Mouse (Mus musculus): ENCODE results near the gene Fbxl16. TPM values are rescaled to one million over a fixed set of nuclear protein-coding genes. Genes with fewer than 3 reads are reported as not detected.

The Fbxl16 gene
- polyA plus RNA-seq (2015; fragmentation: Illumina TruSeq; extraction: RNeasy Lipid Tissue Mini Kit (QIAGEN cat#74804); ENCODE audit: insufficient read depth, low replicate concordance): 0.46 TPM

DNA sequence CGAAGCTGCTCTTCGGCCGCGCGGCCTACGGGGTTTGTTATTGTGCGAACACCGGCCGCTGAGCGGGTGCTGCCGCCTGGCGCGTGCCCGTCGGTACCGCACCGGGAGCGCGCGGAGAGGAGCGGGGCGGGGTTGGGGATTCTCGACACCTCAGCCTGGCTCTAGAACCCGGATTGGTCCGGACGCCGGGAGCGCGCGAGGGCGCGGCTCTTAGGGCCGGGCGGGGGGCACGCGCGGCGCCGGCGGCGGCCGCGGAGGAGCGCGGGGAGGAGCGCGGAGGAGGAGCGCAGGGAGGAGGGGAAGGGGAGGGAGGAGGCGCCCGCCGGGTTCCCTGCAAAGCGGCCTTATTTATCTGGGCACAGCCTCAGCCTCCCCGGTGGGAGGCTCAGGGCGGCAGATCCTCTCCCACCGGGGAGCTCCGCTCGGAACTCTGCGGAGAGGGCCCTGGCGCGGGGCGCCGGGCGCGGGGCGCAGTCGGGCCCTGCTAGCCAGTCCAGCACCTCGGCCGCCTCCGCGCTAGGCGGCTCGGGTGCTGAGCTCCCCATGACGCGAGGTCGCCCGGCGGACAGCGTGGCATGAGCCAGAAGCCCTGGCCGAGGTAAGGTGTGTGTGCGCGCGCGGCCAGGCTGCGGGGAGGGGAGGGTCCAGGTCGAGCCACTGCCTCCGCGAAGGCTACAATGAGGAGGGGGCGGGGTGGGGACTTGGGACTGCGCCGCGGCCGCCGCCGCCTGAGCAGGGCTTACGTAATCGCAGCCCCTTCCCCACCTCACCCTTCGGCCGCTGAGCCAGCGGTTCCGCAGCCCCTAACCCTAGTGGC is at the start of gene Fbxl16:
Gene Fbxl16, plus strand, starts transcription at position 297 of the 817 bp plus-strand sequence.

DNA sequence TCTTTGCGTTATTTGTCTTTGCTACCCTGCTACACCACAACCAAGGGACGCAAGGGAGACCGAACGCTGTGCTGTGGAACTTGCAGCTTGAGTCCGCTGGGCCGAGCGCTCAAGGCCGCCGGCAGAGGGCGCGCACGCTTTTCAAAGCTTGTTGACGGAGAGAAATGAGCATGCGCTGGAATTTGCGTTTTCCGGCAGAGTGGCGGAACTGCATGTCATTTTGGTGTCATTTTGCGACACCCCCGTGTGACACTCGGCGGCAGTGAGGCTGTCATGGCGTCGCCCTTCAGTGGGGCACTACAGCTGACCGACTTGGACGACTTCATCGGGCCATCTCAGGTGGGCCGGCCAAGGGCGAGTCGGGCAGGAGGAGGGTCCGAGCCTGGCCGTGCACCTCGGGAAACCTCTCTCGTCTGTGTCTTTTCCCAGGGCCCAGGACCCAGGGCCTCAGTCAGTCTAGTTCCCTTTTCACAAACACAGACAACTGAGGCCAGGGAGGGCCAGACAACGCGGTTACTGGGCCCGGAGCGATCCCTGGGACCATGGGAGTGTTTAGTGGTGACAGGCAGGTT is 35.2 kb upstream of the Fbxl16 start, which contains the start of gene Narfl:
Gene Narfl, plus strand, starts transcription at position 228 of the 572 bp plus-strand sequence.

DNA sequence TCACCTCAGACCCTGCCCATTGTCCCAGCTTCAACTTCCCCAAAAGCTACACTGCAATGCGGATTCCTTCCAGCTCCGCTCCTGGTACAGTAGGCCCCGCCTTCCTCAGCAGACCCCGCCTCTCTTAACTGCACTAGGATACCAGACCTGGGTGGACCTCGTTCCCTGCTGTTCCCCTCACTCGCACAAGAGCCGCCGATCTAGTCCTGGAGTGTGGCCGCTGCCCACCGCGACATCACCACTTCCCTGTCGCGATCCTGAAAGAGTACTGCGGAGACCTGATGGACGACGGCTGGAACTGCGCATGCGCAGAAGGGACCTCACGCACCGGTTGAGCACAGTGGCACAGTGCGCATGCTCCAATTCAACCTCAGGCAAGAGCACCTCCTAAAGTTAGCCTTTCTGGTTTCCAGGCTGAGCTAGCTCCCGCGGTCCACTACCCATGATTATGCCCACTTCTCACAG is 23.6 kb upstream of the Fbxl16 start, which contains the start of gene Haghl:
Gene Haghl, minus strand, starts transcription at position 393 of the 465 bp plus-strand sequence.

DNA sequence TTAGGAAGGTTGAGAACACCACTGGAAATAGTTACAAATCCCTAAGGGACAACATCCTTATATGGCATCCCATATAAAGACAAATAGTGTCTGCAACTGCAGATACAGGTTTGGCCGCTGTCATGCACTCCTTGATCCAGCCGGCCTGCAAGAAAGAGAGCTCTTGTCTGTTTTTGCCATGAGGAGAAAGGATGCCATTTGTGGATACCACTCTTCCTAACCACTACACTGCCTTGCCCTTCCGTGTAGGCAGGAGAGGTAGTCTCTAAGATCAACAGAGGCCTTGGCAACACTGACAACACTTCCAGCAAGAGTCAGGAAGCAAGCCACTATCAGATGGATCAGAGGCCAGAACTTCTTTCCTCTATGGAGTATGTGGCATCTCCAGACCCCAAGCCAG is 22.6 kb upstream of the Fbxl16 start, which contains the start of gene Ccdc78:
Gene Ccdc78, plus strand, starts transcription at position 301 of the 400 bp plus-strand sequence.

DNA sequence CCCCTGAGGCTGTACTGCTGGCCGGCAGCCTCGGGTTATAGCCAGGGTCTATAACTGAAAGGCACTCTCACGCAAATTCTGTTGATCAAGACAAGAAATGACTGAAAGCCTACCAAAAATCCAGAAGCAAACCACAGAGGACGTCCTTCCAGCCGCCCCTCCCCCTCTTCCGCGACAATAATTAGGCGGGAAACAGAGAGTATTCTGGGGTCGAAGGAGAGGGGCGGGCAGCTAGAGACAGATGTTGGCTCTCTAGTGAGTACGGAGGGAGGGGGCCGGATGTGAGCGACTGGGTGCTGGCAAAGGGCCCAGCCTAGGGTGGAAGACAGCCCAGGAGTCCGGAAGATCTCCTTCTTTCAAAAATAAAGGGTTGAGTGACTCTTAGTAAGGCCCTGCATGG is 16.3 kb upstream of the Fbxl16 start, which contains the start of gene Fam173a:
Gene Fam173a, minus strand, starts transcription at position 287 of the 400 bp plus-strand sequence.

DNA sequence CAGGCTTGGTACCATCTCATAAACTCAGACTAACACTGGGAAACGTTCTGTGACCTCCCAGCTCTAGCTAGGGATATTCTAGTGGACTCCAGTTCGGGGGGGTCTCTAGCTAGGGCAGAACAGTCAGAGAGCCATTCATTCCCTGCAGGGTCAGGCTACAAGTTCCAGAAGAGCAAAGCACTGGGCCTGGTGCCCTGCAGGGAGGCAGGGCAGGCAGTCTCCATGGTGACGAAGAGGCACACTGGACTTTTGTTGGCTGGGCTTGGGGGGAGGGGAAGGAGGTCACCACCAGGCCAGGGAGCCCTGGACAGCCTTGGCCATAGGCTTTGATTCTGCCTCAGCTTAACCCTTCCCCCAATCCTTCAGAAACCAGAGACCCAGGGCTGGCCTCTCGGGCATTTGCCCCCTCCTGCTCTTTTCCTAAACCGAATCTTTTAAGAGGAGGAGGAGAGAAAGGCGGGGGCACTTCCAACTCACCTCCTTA is 13.2 kb upstream of the Fbxl16 start, which contains the start of gene AC134908.4:
Gene AC134908.4, minus strand, starts transcription at position 51 of the 484 bp plus-strand sequence.

DNA sequence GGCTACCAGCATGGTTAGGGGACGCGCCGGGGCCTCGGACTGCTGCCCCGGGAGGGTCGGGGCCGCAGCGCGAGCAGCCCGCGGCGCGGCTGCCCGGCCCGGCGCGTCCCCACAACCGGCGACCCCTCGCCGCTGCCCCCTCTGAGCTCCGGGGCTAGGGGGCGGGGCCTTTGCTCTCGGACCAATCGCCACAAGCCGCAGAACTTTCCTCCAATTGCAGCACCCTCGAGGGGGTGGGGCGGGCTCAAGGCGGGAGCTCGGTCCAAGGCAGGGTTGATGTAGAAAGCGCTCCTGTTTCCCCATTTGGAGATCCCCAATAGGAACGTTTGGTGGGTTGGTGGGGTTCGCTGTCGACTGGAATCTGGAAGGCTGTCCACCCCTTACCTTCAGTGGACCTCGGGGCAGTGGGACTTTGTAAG is 11.9 kb upstream of the Fbxl16 start, which contains the start of gene Metrn:
Gene Metrn, minus strand, starts transcription at position 186 of the 419 bp plus-strand sequence.

DNA sequence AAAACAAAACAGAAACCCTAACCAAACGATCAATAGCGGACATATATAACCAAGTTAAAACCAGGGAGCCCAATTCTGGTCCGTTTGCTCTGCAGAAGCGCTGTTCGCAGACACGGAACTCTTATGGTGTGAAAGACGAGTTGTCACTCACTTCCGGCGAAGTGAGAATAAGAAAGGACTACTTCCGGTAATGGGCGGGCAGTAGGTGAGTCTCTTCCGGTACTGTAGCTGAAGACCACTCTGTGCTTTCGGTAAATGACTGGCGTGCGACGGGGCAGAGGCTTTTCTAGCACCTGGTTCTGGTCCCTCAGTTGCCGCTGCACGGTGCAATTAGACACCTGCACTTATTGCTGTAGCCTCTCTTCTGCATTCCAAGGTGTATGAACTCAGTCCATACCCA is 14.6 kb downstream of the Fbxl16 start, which contains the start of gene Wdr24:
Gene Wdr24, plus strand, starts transcription at position 176 of the 400 bp plus-strand sequence.

DNA sequence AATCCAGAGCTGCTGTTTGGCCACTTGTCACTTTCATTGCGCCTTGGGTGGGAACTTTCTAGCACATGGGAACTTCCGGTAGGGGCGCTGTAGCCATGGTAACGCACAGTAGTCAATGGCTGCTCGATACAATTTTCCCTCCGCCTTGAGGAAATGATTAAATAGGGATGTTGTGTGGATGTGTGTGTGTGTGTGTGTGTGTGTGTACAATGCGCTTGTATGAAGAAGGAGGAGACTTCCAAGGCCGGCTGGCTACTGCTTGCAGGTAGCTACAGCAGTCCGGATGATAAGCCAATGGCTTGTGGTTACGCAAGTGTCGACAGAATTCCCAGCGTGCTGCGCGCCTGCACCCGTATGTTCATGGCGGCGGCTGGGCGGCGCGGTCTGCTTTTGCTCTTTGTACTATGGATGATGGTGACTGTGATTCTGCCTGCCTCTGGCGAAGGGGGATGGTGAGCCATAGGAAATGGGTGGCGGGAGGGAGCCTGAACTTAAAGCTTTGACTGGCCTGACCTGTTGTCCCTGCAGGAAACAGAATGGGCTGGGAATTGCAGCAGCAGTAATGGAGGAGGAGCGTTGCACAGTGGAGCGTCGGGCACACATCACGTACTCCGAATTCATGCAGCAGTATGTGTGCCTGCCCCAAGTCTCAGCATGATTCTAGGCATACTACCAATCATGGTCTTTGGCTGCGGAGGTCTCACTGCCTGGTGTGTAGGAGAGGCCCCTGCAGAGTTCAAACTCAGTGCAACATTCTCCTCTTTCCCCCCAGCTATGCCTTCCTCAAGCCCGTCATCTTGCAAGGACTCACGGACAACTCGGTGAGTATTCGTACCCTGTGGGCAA is 20.1 kb downstream of the Fbxl16 start, which contains the start of gene Jmjd8:
Gene Jmjd8, plus strand, starts transcription at position 156 of the 846 bp plus-strand sequence.

DNA sequence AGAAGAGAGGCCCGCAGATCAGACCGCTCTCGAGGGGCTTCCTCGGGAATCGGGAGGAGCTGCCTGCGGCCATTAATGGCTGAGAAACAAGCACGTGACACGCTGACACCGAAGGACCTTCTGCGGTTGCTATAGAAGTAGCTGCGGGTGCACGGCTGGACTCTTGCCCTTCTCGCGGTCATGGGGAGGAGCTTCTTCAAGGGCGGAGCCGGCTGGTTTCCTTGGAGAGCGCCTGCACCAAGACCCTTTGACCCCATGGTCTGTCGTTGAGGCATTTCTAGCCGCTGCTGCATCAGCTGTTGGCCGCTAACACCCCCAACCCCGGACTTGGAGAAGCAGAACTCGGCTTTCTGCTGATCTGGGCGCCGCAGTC is 24.4 kb downstream of the Fbxl16 start, which contains the start of gene Stub1:
Gene Stub1, minus strand, starts transcription at position 114 of the 373 bp plus-strand sequence.

DNA sequence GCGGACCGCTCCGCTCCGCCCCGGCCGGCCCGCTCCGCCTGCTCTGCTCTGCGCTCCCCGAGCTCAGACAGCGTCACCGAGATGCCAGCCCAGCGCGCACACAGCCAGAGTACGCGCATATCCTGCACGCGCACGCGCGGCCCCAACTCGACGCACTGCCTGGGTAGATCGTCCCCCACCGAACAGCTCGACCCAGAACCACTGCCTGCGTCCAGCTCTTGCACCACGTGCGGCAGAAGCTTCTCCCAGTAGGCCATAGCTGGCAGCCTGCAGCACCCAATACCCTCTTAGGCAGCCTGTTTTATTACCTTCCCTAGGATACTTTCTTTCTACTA is 28.2 kb downstream of the Fbxl16 start, which contains the start of gene Rhbdl1:
Gene Rhbdl1, minus strand, starts transcription at position 220 of the 335 bp plus-strand sequence.

DNA sequence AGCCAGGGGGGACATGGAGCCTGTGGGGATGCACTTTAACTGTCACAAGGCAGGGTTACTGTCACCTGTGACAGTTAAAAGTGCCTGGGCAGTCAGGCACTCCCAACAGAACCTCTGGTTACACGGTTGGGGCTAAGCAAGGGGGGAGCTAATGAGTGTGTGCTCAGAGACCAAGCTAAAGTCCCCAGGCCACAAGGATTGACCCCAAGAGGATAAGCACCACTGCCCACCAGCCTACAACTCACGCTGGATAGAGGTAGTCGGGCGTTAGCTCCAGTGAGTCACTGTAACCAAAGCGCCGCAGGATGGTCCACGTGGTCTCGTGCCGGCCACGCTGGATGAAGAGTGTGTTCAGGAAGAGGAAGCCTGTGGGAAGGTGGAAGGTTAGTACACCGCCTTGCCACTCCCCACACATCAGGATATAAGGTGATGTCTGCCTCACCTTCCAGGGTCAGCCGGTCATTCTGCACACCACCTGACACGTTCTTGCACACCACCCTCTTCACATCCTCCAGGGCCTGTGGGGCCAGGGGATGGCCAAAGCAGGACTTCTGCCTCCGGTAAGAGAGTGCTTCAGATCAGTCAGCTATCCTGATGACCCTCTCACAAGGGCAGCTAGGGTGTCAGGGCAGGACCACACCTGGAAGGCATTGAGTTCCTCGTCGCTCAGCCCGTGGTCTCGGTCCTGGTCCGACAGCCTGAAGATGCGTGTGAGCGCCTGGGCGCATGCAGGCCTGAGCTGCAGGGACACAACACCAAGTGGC is 32.4 kb downstream of the Fbxl16 start, which contains the start of gene Gm20683:
Gene Gm20683, minus strand, starts transcription at position 647 of the 764 bp plus-strand sequence.

DNA sequence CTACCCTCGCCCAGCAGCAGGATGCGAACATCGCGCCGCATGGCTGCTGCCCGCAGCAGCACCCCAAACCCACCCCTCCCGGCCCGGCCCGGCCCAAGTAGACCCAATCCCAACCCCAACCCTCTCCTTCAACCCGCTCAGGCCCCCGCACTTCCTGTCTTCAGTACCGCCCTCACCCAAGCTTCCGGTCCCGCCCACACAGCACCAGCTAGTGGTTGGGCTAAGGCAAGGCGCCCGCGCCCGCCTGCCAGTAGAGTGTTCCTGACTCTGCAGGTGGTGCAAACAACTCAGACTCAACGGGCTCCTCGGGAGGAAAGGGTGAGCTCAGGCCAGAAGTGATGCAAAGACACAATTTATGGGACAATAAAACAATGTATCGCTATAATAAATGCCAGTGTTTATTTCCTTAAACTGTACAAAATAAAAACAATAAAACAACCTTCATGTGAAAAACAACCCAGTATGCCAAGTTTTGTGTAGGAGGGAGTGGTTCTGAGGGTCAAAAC is 35.6 kb downstream of the Fbxl16 start, which contains the start of gene Rhot2:
Gene Rhot2, minus strand, starts transcription at position 456 of the 506 bp plus-strand sequence.

DNA sequence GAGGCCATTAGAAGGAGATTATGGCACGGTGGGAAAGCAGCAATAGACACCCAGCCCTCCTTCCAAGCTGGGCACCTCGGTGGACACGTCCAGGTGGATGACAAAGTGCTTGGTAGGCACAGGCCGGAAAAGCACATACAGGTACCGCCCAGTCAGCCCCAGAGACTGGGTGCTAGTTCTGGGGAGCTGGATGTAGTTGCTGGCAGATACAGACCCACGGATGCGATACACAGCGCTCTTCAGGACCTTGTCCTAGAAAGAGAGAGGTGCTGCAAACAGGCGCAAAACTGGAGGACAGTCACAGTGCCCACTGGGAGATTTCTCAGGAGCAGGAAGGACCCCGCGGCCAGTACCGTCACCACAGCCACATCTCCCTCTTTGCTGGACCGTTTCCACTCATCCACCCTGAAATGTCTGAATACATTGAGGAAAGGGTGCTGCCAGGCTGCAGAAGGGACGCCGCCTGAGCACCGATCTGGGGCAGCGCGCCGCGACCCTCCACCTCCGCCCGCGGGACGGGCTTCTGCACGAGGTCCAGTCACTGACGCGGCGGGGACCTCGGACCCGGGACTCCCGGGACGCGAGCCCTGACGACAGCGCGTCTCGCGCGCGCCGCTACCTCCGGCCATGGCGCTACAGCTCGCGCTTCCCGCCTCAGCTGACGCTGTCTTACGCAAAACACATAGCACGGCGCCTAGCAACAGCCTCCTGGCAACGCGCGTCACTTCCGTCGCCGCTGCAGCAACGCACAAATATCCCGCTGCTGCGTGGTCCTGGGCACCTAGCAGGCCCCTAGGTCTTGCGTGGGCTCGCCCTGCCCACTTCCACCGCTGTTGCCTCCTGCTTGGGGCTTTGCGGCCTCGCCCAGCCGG is 52.2 kb downstream of the Fbxl16 start, which contains the start of gene Wdr90:
Gene Wdr90, minus strand, starts transcription at position 670 of the 872 bp plus-strand sequence.

DNA sequence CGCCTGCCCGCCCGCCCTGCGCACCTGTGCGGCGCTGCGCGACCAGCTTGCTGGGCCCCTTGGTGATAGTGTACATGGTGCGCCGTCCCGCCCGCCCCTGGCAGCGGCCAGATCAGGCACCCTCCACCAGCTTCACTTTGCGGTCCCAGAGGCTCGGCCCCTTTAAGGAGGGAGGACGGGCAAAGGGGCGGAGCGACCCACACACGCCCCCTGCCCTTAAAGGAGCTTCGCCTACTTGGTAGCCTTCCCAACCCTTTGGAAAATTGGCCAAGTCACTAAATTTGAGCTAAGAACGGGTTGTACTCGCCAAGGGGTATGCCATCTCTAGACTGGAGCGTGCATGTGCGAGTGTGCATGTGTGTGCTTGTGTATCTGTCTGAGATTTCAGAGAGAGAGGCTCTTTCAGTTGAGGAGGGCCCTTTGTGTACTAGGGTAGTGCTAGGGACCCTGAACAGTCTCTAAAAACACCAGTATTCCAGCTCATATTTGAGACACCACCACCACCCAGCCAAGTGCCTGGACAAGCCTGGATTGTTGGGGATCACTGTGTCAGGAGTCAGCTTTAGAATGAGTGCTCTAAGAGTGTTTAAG is 59.8 kb downstream of the Fbxl16 start, which contains the start of gene Mcrip2:
Gene Mcrip2, minus strand, starts transcription at position 164 of the 591 bp plus-strand sequence.

